Mouse (Mus musculus): Measurements from ENCODE around the gene Tmem79. TPM values are rescaled to one million over a fixed set of nuclear protein-coding genes. Genes with fewer than 3 reads are reported as not detected.
"Not testable (repeated sequence)": the region's sequence is repeated elsewhere in the genome, so short reads cannot be mapped to it uniquely, and the experiment has no call there.

Tmem79 gene
- polyA plus RNA-seq, 1 experiment = not detected

- no peak for TF ChIP-seq CTCF (IDR thresholded peaks at IDR 0.05; ENCODE audit: insufficient read depth, low read depth, low read length)
- TF ChIP-seq POLR2A (IDR thresholded peaks at IDR 0.05; ENCODE audit: insufficient read depth, low read depth, low read length) = no peak
- Histone ChIP-seq H3K4me1 (ENCODE audit: control insufficient read depth, insufficient read depth, low read length) (no peaks in the 10 kb centered on the region), H3K4me3 (ENCODE audit: insufficient read depth, low read depth, low read length) (no peak within 1 kb of the TSS), H3K27ac (ENCODE audit: insufficient read depth, low read depth, low read length) (no peak within 1 kb of the TSS)
- 95% methylated on average over 4 of the region's 4 CpGs for WGBS
These were observed 48.8 kb downstream of the Tmem79 start, which contains the start of gene Gm38392 for GRCm38 (mm10) chr3:88287110-88287509. Gene Gm38392 (minus strand): TSS chr3:88287210.

DNA sequence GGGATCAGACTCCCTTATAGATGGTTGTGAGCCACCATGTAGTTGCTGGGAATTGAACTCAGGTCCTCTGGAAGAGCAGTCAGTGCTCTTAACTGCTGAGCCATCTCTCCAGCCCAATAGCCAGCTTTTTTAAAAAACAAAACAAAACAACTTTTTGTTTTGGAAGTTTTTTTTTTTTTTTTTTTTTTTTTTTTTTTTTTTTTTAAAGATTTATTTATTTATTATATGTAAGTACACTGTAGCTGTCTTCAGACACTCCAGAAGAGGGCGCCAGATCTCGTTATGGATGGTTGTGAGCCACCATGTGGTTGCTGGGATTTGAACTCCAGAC lies 50.4 kb downstream of the Tmem79 start:
- WGBS = 71% methylated on average over 2 of the region's 2 CpGs

DNA sequence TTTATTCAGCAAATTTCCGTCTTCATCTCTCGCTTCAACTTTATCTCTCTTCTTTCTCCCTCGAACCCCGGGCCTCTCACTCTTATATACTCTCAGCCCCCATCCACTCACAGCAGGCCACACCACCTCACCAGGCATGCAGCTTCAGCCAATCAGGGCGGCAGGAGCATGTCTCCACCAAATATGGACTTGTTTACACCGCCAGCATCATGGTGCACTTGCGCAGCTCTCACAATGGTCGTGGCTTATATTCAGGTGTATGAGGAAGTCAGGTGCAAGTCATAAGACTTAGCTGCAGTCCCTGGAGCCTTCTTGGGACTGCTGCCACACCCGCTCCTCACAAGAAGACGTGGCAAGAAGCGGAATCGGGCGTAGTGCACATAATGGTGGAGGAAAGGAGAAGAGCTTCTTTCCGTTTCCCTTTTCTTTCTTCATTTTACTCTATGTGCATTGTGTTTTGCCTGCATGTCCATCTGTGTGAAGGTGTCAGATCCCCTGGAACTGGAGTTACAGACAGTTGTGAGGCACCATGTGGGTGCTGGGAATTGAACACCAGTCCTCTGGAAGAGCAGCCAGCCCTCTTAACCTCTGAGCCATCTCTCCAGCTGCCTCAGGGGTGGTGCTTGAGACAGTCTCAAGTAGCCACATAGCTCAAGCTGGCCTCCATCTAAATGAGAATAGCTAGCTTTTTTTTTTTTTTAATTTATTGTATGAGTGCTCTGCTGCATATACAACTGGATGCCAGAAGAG lies 51.0 kb downstream of the Tmem79 start:
- not testable (repeated sequence) for H3K4me1 ChIP-seq (ENCODE audit: control insufficient read depth, insufficient read depth, low read length); H3K27ac ChIP-seq (ENCODE audit: insufficient read depth, low read depth, low read length); H3K4me3 ChIP-seq (ENCODE audit: insufficient read depth, low read depth, low read length)
- WGBS = 95% methylated on average over 14 of the region's 14 CpGs

More for the DNA sequence above, 50.4 kb downstream of the Tmem79 start:
- not testable (repeated sequence) for H3K4me3 ChIP-seq (ENCODE audit: insufficient read depth, low read depth, low read length); H3K27ac ChIP-seq (ENCODE audit: insufficient read depth, low read depth, low read length); H3K4me1 ChIP-seq (ENCODE audit: control insufficient read depth, insufficient read depth, low read length)

DNA sequence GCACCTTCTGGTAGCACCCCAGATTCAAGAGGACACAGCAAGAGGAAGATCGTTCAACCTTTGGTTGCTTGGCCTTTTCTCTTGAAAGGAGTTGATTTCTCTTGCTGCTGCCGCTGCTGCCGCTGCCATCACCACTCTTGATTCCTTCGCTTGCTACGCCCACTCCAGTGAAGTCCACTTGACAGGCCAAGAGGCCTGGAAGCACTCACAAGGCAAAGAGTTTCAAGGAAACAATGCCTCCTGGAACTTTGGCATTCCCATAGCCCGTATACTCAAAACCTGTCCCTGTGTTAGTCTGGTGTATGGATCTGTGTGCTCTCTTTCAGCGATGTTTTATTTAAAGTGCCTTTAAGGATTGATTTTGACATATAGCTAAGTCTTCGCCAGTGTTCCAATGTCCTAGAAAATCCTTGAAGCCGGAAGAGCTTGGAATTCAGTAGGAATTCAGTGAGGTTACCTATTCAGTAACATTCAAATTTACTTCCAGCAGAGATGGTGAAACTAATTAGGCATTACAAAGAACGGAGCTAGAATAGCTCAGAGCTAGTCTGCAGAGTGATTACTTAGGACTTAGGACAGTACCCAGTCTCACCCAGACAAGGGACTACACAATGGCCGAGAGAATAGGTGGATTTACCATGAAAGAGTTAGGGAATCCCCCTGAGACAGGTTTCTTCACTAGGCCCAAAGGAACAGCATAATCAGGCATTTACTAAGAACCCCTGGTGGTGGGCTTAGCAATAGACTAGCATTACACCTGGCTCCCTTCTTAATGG lies 54.6 kb downstream of the Tmem79 start:
- not testable (repeated sequence) for H3K27ac ChIP-seq (ENCODE audit: insufficient read depth, low read depth, low read length); H3K4me3 ChIP-seq (ENCODE audit: insufficient read depth, low read depth, low read length); H3K4me1 ChIP-seq (ENCODE audit: control insufficient read depth, insufficient read depth, low read length)
- 51% methylated on average over 11 of the region's 11 CpGs for WGBS

DNA sequence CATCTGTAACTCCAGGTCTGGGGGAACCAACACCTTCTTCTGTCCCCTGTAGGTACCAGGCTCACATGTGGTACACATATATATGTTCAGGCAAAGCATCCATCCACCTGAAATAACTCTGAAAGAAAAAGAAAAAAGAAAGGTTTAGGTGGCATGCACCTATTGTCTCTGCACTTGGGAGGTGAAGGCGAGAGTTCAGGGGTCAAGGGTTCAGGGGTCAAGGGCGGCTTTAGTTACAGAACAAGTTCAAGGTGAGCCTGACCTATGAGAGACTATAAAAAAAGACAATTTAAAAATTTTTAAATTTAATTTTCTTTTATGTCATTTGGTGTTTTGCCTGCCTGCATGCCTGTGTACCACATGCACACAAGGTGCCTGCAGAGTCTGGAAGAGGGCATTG lies 55.9 kb downstream of the Tmem79 start:
- TF ChIP-seq CTCF (IDR thresholded peaks at IDR 0.05; ENCODE audit: insufficient read depth, low read depth, low read length) (no peak), POLR2A (IDR thresholded peaks at IDR 0.05; ENCODE audit: insufficient read depth, low read depth, low read length) (no peak)
- 91% methylated on average over 2 of the region's 2 CpGs for WGBS
- Histone ChIP-seq H3K4me3 (ENCODE audit: insufficient read depth, low read depth, low read length) (no peak overlapping the region), H3K27ac (ENCODE audit: insufficient read depth, low read depth, low read length) (no peak overlapping the region), H3K4me1 (ENCODE audit: control insufficient read depth, insufficient read depth, low read length) (no peaks in the 10 kb centered on the region)

Other genes with a start within 250 kb of the Tmem79 start
- gene Mef2d, start 193.8 kb downstream of the Tmem79 start, polyA plus RNA-seq (2012; ENCODE audit: insufficient read depth, insufficient read length, low replicate concordance, missing spikeins) = 460 TPM in 1 of 2 replicates, not detected in the other
- not detected in 2 replicates for gene Rhbg, start 81.4 kb downstream of the Tmem79 start, polyA plus RNA-seq (2012; ENCODE audit: insufficient read depth, insufficient read length, low replicate concordance, missing spikeins)
- gene Gm38392, start 48.9 kb downstream of the Tmem79 start, polyA plus RNA-seq (2012; ENCODE audit: insufficient read depth, insufficient read length, low replicate concordance, missing spikeins) = not detected in 2 replicates
- not detected in 2 replicates for gene Tsacc, start 39.1 kb downstream of the Tmem79 start, polyA plus RNA-seq (2012; ENCODE audit: insufficient read depth, insufficient read length, low replicate concordance, missing spikeins)
- gene Cct3, start 39.0 kb downstream of the Tmem79 start, polyA plus RNA-seq (2012; ENCODE audit: insufficient read depth, insufficient read length, low replicate concordance, missing spikeins) = 179 TPM in 1 of 2 replicates, not detected in the other
- gene Glmp, start 11.1 kb downstream of the Tmem79 start, polyA plus RNA-seq (2012; ENCODE audit: insufficient read depth, insufficient read length, low replicate concordance, missing spikeins) = not detected in 2 replicates
- not detected in 2 replicates for gene Smg5, start 112 bp upstream of the Tmem79 start, polyA plus RNA-seq (2012; ENCODE audit: insufficient read depth, insufficient read length, low replicate concordance, missing spikeins)
- gene Paqr6, start 28.4 kb upstream of the Tmem79 start, polyA plus RNA-seq (2012; ENCODE audit: insufficient read depth, insufficient read length, low replicate concordance, missing spikeins) = not detected in 2 replicates
- not detected in 2 replicates for gene Bglap3, start 36.6 kb upstream of the Tmem79 start, polyA plus RNA-seq (2012; ENCODE audit: insufficient read depth, insufficient read length, low replicate concordance, missing spikeins)
- not detected in 2 replicates for gene Bglap2, start 42.6 kb upstream of the Tmem79 start, polyA plus RNA-seq (2012; ENCODE audit: insufficient read depth, insufficient read length, low replicate concordance, missing spikeins)
- not detected in 2 replicates for gene Bglap, start 48.3 kb upstream of the Tmem79 start, polyA plus RNA-seq (2012; ENCODE audit: insufficient read depth, insufficient read length, low replicate concordance, missing spikeins)
- not detected in 2 replicates for gene Pmf1, start 74.2 kb upstream of the Tmem79 start, polyA plus RNA-seq (2012; ENCODE audit: insufficient read depth, insufficient read length, low replicate concordance, missing spikeins)
- not detected in 2 replicates for gene Slc25a44, start 89.0 kb upstream of the Tmem79 start, polyA plus RNA-seq (2012; ENCODE audit: insufficient read depth, insufficient read length, low replicate concordance, missing spikeins)
- not detected in 2 replicates for gene Sema4a, start 125.0 kb upstream of the Tmem79 start, polyA plus RNA-seq (2012; ENCODE audit: insufficient read depth, insufficient read length, low replicate concordance, missing spikeins)
- gene Lmna, start 173.8 kb upstream of the Tmem79 start, polyA plus RNA-seq (2012; ENCODE audit: insufficient read depth, insufficient read length, low replicate concordance, missing spikeins) = not detected in 2 replicates
- gene Mex3a, start 196.2 kb upstream of the Tmem79 start, polyA plus RNA-seq (2012; ENCODE audit: insufficient read depth, insufficient read length, low replicate concordance, missing spikeins) = not detected in 2 replicates
- not detected in 2 replicates for gene Rab25, start 212.2 kb upstream of the Tmem79 start, polyA plus RNA-seq (2012; ENCODE audit: insufficient read depth, insufficient read length, low replicate concordance, missing spikeins)
- 853 TPM in 1 of 2 replicates, not detected in the other for gene Lamtor2, start 216.9 kb upstream of the Tmem79 start, polyA plus RNA-seq (2012; ENCODE audit: insufficient read depth, insufficient read length, low replicate concordance, missing spikeins)
- gene Ubqln4, start 217.6 kb upstream of the Tmem79 start, polyA plus RNA-seq (2012; ENCODE audit: insufficient read depth, insufficient read length, low replicate concordance, missing spikeins) = 138 TPM in 1 of 2 replicates, not detected in the other
- gene Ssr2, start 239.7 kb upstream of the Tmem79 start, polyA plus RNA-seq (2012; ENCODE audit: insufficient read depth, insufficient read length, low replicate concordance, missing spikeins) = not detected in 2 replicates

All from olfactory bulb, adult 2 months (tissue).